Mouse (Mus musculus) right cerebral cortex, postnatal 10 days (tissue): ENCODE results near the gene Adam33.
"Not testable (repeated sequence)": the region's sequence is repeated elsewhere in the genome, so short reads cannot be mapped to it uniquely, and the experiment has no call there.

Experiments
- DNase-seq, 2 experiments: peaks; one replicate each; pipeline ENCODE4 v3.0.0; 2021; ENCODE audit warnings: low spot score in 2 of 2

The Adam33 gene

GRCm38 (mm10) chr2:131056191-131056590, 7.4 kb downstream of the Adam33 start:
- DNase-seq: no peak

- peak in 1 of 2 experiments; percentile 61 for DNase-seq
Observed at GRCm38 (mm10) chr2:131055631-131056030, 8.0 kb downstream of the Adam33 start.

GRCm38 (mm10) chr2:131054646-131055264, 8.9 kb downstream of the Adam33 start:
- DNase-seq: no peak

GRCm38 (mm10) chr2:131053851-131054645, 9.6 kb downstream of the Adam33 start:
- DNase-seq: no peak

GRCm38 (mm10) chr2:131052862-131053418, 10.7 kb downstream of the Adam33 start:
- DNase-seq: no peak

- DNase-seq: no peak
Observed at GRCm38 (mm10) chr2:131052043-131052442, 11.6 kb downstream of the Adam33 start.

- no peak for DNase-seq
Observed at GRCm38 (mm10) chr2:131046025-131046424, 17.6 kb downstream of the Adam33 start.

GRCm38 (mm10) chr2:131044989-131045720, 18.5 kb downstream of the Adam33 start:
- DNase-seq: peak in 1 of 2 experiments; percentile 28

- DNase-seq: no peak
Observed at GRCm38 (mm10) chr2:131044354-131044852, 19.2 kb downstream of the Adam33 start.

GRCm38 (mm10) chr2:131042988-131043387, 20.6 kb downstream of the Adam33 start, which contains the start of gene Gfra4:
Gene Gfra4 (minus strand): TSS chr2:131043088.
- no peak for DNase-seq

GRCm38 (mm10) chr2:131040854-131041825, 22.5 kb downstream of the Adam33 start:
- DNase-seq: peak; percentile 86 to 88

- DNase-seq: no peak
Observed at GRCm38 (mm10) chr2:131038675-131039074, 24.9 kb downstream of the Adam33 start.

GRCm38 (mm10) chr2:131038197-131038596, 25.4 kb downstream of the Adam33 start:
- DNase-seq: no peak

- DNase-seq: peak; percentile 42 to 60
Observed at GRCm38 (mm10) chr2:131037226-131037990, 26.2 kb downstream of the Adam33 start.

- DNase-seq: no peak
Observed at GRCm38 (mm10) chr2:131036757-131037156, 26.9 kb downstream of the Adam33 start.

- no peak for DNase-seq
Observed at GRCm38 (mm10) chr2:131036343-131036742, 27.3 kb downstream of the Adam33 start.

GRCm38 (mm10) chr2:131031406-131031805, 32.2 kb downstream of the Adam33 start:
- not testable (repeated sequence) for DNase-seq

GRCm38 (mm10) chr2:131030998-131031397, 32.6 kb downstream of the Adam33 start:
- no peak for DNase-seq

- DNase-seq: no peak
Observed at GRCm38 (mm10) chr2:131030561-131030960, 33.1 kb downstream of the Adam33 start.
